Mouse (Mus musculus) C2C12 (cell line): ENCODE measurements around the gene Atp13a2.

ENCODE experiments used
- CEBPB ChIP-seq: IDR thresholded peaks from one replicate; pipeline ENCODE4 v1.6.1; 2011; ENCODE audit warnings: low read depth, mild to moderate bottlenecking, control low read depth, moderate library complexity
- CTCF ChIP-seq: IDR thresholded peaks from one replicate; pipeline ENCODE4 v1.5.1; 2011; ENCODE audit not compliant: control insufficient read depth, insufficient read depth, insufficient read length
- MYOD1 ChIP-seq: IDR thresholded peaks from one replicate; pipeline ENCODE4 v1.6.1; 2011; ENCODE audit warnings: low read depth; ENCODE audit not compliant: control insufficient read depth, insufficient read length
- MYOG ChIP-seq: IDR thresholded peaks from one replicate; pipeline ENCODE4 v1.6.1; 2011; ENCODE audit not compliant: control insufficient read depth, insufficient read length; ENCODE audit errors: extremely low read depth
- USF1 ChIP-seq: IDR thresholded peaks from one replicate; pipeline ENCODE4 v1.6.1; 2011; ENCODE audit warnings: low read depth, mild to moderate bottlenecking, control low read depth, moderate library complexity

- TF ChIP-seq CTCF (no peak), USF1 (no peak), CEBPB (no peak), MYOD1 (no peak), MYOG (no peak)
These were observed 47.2 kb downstream of the Atp13a2 start for GRCm38 (mm10) chr4:141033606-141034549.
